Mouse (Mus musculus): ENCODE measurements around the gene Espn. TPM values are rescaled to one million over a fixed set of nuclear protein-coding genes. Genes with fewer than 3 reads are reported as not detected.

Gene Espn
- polyA plus RNA-seq, 1 experiment from 2014 or later, result 1.3 TPM

- Histone ChIP-seq H3K27me3 (replicated peaks) (peaks cover 82% of the 10 kb centered on the region), H3K4me1 (replicated peaks) (peaks cover 20% of the 10 kb centered on the region; the same call in 1 of the 2 replicates), H3K9ac (no peak overlapping the region), H3K27ac (ENCODE audit: poor library complexity, severe bottlenecking) (no peak overlapping the region), H3K36me3 (no peaks in the 10 kb centered on the region), H3K9me3 (replicated peaks) (no peaks in the 10 kb centered on the region), H3K4me2 (no peak overlapping the region), H3K4me3 (no peak overlapping the region)
- no peak for ATAC-seq (ENCODE audit: insufficient number of reproducible peaks, low FRiP score)
- WGBS, result 36% methylated on average over 4 of the region's 4 CpGs
Measured at GRCm38 (mm10) chr4:152150546-152150945, 1.6 kb downstream of the Espn start.

GRCm38 (mm10) chr4:152146033-152146827 is 5.9 kb downstream of the Espn start:
- Histone ChIP-seq H3K4me2 (no peak overlapping the region), H3K27ac (ENCODE audit: poor library complexity, severe bottlenecking) (no peak overlapping the region), H3K9me3 (replicated peaks) (no peaks in the 10 kb centered on the region), H3K4me3 (no peak overlapping the region), H3K4me1 (replicated peaks) (0 out of 2 replicates have a peak, but pooled peaks cover 3% of the 10 kb centered on the region), H3K36me3 (no peaks in the 10 kb centered on the region), H3K27me3 (replicated peaks) (peaks cover 67% of the 10 kb centered on the region), H3K9ac (no peak overlapping the region)
- WGBS, result 71% methylated on average over 11 of the region's 11 CpGs
- ATAC-seq (ENCODE audit: insufficient number of reproducible peaks, low FRiP score), result no peak

- WGBS, result 67% methylated on average over 10 of the region's 10 CpGs
- Histone ChIP-seq H3K27ac (ENCODE audit: poor library complexity, severe bottlenecking) (no peak overlapping the region), H3K4me3 (no peak overlapping the region), H3K9ac (no peak overlapping the region), H3K4me1 (replicated peaks) (no peaks in the 10 kb centered on the region), H3K36me3 (no peaks in the 10 kb centered on the region), H3K27me3 (replicated peaks) (peaks cover 66% of the 10 kb centered on the region), H3K9me3 (replicated peaks) (no peaks in the 10 kb centered on the region), H3K4me2 (no peak overlapping the region)
- no peak for ATAC-seq (ENCODE audit: insufficient number of reproducible peaks, low FRiP score)
Measured at GRCm38 (mm10) chr4:152145473-152145872, 6.7 kb downstream of the Espn start.

- Histone ChIP-seq H3K36me3 (no peaks in the 10 kb centered on the region), H3K4me1 (replicated peaks) (peaks cover 4% of the 10 kb centered on the region), H3K4me2 (no peak overlapping the region), H3K9ac (no peak overlapping the region), H3K9me3 (replicated peaks) (no peaks in the 10 kb centered on the region), H3K27ac (ENCODE audit: poor library complexity, severe bottlenecking) (no peak overlapping the region), H3K27me3 (replicated peaks) (peaks cover 53% of the 10 kb centered on the region), H3K4me3 (no peak overlapping the region)
- 26% methylated on average over 1 of the region's 1 CpGs for WGBS
- no peak for ATAC-seq (ENCODE audit: insufficient number of reproducible peaks, low FRiP score)
Measured at GRCm38 (mm10) chr4:152143632-152144031, 8.5 kb downstream of the Espn start.

GRCm38 (mm10) chr4:152141521-152142135 is 10.5 kb downstream of the Espn start:
- H3K27me3 ChIP-seq (replicated peaks), result peaks cover 48% of the 10 kb centered on the region
- ATAC-seq (ENCODE audit: insufficient number of reproducible peaks, low FRiP score), result no peak

GRCm38 (mm10) chr4:152140441-152140840 is 11.7 kb downstream of the Espn start:
- no peaks in the 10 kb centered on the region for H3K9me3 ChIP-seq (replicated peaks)
- peaks cover 5% of the 10 kb centered on the region for H3K4me1 ChIP-seq (replicated peaks)
- no peaks in the 10 kb centered on the region for H3K36me3 ChIP-seq
- ATAC-seq (ENCODE audit: insufficient number of reproducible peaks, low FRiP score), result no peak
- H3K27me3 ChIP-seq (replicated peaks), result peaks cover 45% of the 10 kb centered on the region
- no peak overlapping the region for H3K27ac ChIP-seq (ENCODE audit: poor library complexity, severe bottlenecking)
- H3K4me3 ChIP-seq, result no peak overlapping the region
- no peak overlapping the region for H3K9ac ChIP-seq
- H3K4me2 ChIP-seq, result no peak overlapping the region
- 34% methylated on average over 6 of the region's 6 CpGs for WGBS

More at GRCm38 (mm10) chr4:152141521-152142135, 10.5 kb downstream of the Espn start:
- Histone ChIP-seq H3K4me1 (replicated peaks) (peaks cover 5% of the 10 kb centered on the region), H3K9ac (no peak overlapping the region), H3K9me3 (replicated peaks) (no peaks in the 10 kb centered on the region), H3K4me3 (no peak overlapping the region), H3K4me2 (no peak overlapping the region), H3K36me3 (no peaks in the 10 kb centered on the region), H3K27ac (ENCODE audit: poor library complexity, severe bottlenecking) (no peak overlapping the region)
- WGBS, result 66% methylated on average over 8 of the region's 8 CpGs

- ATAC-seq (ENCODE audit: insufficient number of reproducible peaks, low FRiP score), result peak; percentile 86
- Histone ChIP-seq H3K27me3 (replicated peaks) (peaks cover 57% of the 10 kb centered on the region), H3K4me2 (peak overlapping the region; percentile 86), H3K9ac (no peak overlapping the region), H3K27ac (ENCODE audit: poor library complexity, severe bottlenecking) (no peak overlapping the region), H3K4me1 (replicated peaks) (peaks cover 5% of the 10 kb centered on the region), H3K36me3 (no peaks in the 10 kb centered on the region), H3K4me3 (peak overlapping the region; percentile 53), H3K9me3 (replicated peaks) (no peaks in the 10 kb centered on the region)
- 3% methylated on average over 51 of the region's 51 CpGs for WGBS
Measured at GRCm38 (mm10) chr4:152138497-152139260, 13.5 kb downstream of the Espn start.

- WGBS, result 83% methylated on average over 2 of the region's 2 CpGs
- Histone ChIP-seq H3K4me3 (no peak overlapping the region), H3K4me1 (replicated peaks) (peaks cover 10% of the 10 kb centered on the region), H3K27ac (ENCODE audit: poor library complexity, severe bottlenecking) (no peak overlapping the region), H3K9ac (no peak overlapping the region), H3K27me3 (replicated peaks) (peaks cover 68% of the 10 kb centered on the region), H3K9me3 (replicated peaks) (no peaks in the 10 kb centered on the region), H3K4me2 (no peak overlapping the region), H3K36me3 (no peaks in the 10 kb centered on the region)
- no peak for ATAC-seq (ENCODE audit: insufficient number of reproducible peaks, low FRiP score)
Measured at GRCm38 (mm10) chr4:152136876-152137250, 15.3 kb downstream of the Espn start.

- Histone ChIP-seq H3K9ac (no peak overlapping the region), H3K9me3 (replicated peaks) (no peaks in the 10 kb centered on the region), H3K36me3 (no peaks in the 10 kb centered on the region), H3K27me3 (replicated peaks) (peaks cover 68% of the 10 kb centered on the region), H3K4me2 (no peak overlapping the region), H3K4me3 (no peak overlapping the region), H3K4me1 (replicated peaks) (peaks cover 15% of the 10 kb centered on the region), H3K27ac (ENCODE audit: poor library complexity, severe bottlenecking) (no peak overlapping the region)
- no peak for ATAC-seq (ENCODE audit: insufficient number of reproducible peaks, low FRiP score)
- 26% methylated on average over 6 of the region's 6 CpGs for WGBS
Measured at GRCm38 (mm10) chr4:152136112-152136875, 15.9 kb downstream of the Espn start.

- Histone ChIP-seq H3K4me2 (no peak overlapping the region), H3K27ac (ENCODE audit: poor library complexity, severe bottlenecking) (no peak overlapping the region), H3K27me3 (replicated peaks) (peaks cover 72% of the 10 kb centered on the region), H3K9me3 (replicated peaks) (no peaks in the 10 kb centered on the region), H3K4me3 (no peak overlapping the region), H3K4me1 (replicated peaks) (peaks cover 25% of the 10 kb centered on the region), H3K36me3 (no peaks in the 10 kb centered on the region), H3K9ac (no peak overlapping the region)
- WGBS, result 80% methylated on average over 12 of the region's 12 CpGs
- ATAC-seq (ENCODE audit: insufficient number of reproducible peaks, low FRiP score), result no peak
Measured at GRCm38 (mm10) chr4:152135363-152135762, 16.8 kb downstream of the Espn start.
